Mouse (Mus musculus): ENCODE data around the gene Klf12. TPM values are rescaled to one million over a fixed set of nuclear protein-coding genes. Genes with fewer than 3 reads are reported as not detected.

Klf12 gene
- polyA plus RNA-seq (2015; fragmentation: Nextera tagmentation; extraction: Ambion mirVana) = 9.7 and 11.4 TPM in 2 replicates

DNA sequence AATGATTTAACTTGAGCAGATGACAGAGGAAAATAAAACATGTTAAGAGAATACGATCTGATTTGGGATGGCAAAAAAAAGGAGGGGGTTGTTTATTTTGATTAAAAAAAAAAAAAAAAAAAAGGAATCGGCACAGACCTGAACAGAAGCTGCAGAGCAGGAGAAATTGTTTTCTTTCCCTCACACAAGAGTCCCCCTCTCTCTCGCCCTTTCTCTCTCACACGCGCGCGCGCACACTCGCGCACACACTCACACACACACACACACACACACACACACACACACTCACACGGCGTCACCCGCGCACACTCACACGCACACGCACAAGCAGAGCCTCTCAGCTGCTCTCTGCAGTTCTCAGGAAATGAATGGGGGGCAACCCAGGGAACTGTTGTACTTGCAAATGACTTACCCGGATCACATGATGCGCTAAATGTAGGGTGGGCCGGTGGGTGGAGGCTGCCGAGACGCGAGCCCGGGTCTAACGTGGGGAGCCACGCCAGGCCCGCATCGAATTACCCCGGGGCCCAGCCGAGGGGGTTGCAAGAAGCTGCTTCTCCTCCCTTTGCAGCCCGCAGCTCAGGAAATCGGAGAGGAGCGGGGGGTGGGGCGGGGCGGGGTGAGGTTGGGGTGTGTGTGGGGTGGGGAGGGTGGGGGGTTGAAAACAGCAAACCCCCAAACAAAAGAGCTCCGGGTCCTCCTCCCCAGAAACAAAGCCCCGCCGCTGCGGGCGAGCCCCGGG, at the start of gene Klf12:
Gene Klf12 (minus strand): TSS at position 561 of the 742 bp plus-strand sequence.

